Mouse (Mus musculus) left cerebral cortex, postnatal 36 days (tissue): Measurements from ENCODE around the gene Plcb1. TPM values are rescaled to one million over a fixed set of nuclear protein-coding genes. Genes with fewer than 3 reads are reported as not detected.
A peak's percentile ranks its signal among the peaks of the same experiment; 100 is the strongest.
"Not testable (repeated sequence)": the region's sequence is repeated elsewhere in the genome, so short reads cannot be mapped to it uniquely, and the experiment has no call there.

Source experiments
- DNase-seq, 2 experiments: peaks; one replicate each; pipeline ENCODE4 v3.0.0; 2021 to 2022; ENCODE audit warnings: low spot score in 2 of 2, mixed read lengths in 1 of 2
- intact Hi-C: fragments of 180-260 bp; cut with DNase I; formaldehyde crosslinking; loops from one replicate; pipeline ENCODE4 v1.15.1; 2025
- total RNA-seq, 2 experiments: library from RNA; stranded (reverse); gene quantifications; 2 replicates each; pipeline ENCODE4 v1.2.3; 2021

Gene Plcb1
- total RNA-seq, 2 experiments from 2014 or later = 186 to 196 TPM

DNA sequence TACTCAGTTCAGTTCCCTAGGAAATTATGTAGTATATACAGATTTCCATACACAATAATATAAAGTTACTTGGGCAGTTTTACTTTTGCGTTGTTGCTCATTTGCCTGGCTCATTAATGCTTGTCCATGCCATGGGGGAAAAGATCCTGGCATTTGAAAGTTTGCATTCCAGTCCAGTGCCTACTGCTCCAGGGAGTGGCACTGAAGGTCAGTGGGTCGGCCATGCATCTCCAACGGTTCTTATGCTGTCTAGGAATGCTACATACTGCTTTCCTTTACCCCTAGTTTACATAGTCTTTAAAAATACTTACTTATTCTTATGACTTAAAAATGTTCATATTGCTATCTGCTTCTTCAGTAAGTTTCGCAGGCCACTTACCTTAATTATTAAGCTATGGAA, 156.2 kb downstream of the Plcb1 start:
- intact Hi-C loops = no loop called here
- no peak for DNase-seq

- intact Hi-C loops = no loop called here
Observed at GRCm38 (mm10) chr2:134942919-134943318, 157.1 kb downstream of the Plcb1 start.

DNA sequence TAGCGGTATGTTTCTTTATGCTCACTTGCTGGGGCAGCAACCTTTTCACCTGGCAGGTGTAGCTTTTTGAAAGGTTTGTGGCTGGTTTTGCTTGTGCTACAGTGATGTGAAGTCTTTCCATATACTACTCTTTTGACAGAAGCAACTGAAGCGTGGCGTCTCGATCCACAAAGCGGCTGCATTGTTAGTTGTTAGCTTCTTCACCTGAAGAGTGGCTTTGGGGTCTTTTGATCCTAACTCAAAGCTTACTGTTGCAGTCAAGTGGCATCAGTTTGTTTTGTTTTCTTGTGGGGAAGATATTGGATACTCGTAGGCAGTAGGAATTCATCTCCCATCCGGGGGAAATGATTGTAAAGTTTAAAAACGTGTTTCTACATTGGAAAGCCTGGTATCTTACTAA, 160.5 kb downstream of the Plcb1 start:
- intact Hi-C loops = no loop called here

More at GRCm38 (mm10) chr2:134942919-134943318, 157.1 kb downstream of the Plcb1 start:
- no peak for DNase-seq

DNA sequence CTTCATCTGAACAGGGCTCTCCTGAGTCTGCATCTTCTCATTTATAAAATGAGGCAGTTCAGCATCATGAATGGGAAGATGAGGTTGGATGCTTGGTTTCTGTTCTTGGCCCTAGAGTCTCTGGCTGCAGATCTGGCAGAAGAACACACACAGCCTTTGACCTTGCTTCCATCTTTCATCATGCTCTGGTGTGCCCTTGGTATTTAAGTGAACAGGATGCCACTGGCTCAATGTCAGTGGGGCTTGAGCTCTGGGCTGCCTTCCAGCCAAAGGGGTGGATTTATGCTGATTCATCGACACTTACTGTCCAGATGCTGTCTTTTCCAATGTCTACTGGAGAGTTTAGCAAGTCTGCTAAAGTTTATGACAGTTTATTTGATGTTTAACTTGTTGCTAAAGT, 161.0 kb downstream of the Plcb1 start:
- intact Hi-C loops = no loop called here

More for the DNA sequence above, 160.5 kb downstream of the Plcb1 start:
- no peak for DNase-seq

GRCm38 (mm10) chr2:134952088-134952487, 166.2 kb downstream of the Plcb1 start:
- intact Hi-C loops = no loop called here
- no peak for DNase-seq

More for the DNA sequence above, 161.0 kb downstream of the Plcb1 start:
- DNase-seq = no peak

DNA sequence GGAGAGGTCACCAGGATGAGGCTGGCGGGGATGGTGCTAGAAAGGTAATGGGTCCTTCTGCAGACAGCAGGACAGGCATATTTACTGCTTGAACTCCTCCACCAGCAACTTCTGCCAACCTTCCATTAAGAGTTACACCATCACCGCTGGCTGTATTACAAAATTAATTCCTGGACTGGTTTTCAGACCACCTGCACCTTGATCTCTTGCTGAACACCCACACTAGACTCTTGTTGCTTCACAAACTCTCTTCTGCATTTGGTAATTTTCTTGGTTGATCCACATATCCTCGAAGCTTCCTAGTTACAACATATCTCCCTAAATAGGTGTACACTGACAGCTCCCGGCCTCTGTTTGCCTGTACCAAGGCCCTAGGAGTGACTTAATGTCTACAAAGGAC, 170.6 kb downstream of the Plcb1 start:
- intact Hi-C loops = no loop called here
- DNase-seq = no peak

DNA sequence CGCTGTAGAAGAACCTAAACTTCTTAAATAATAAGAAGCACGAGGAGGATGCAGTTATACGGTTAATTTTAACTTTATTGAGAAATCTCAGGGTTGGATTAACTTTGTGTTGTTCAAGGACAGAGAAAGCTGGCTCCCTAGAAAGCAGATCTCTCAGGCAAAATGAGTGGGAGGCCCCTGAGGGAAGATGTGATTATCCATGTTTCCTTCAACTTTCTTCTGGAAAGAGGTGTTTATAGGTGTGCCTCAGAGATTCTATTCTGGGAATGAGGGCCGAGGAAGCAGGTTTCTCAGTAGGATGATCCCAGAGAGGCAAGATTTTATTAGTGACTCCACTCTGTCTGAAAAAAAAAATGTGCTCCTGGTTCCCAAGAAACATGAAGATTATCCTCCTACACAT, 180.3 kb downstream of the Plcb1 start:
- intact Hi-C loops = no loop called here
- DNase-seq = no peak

DNA sequence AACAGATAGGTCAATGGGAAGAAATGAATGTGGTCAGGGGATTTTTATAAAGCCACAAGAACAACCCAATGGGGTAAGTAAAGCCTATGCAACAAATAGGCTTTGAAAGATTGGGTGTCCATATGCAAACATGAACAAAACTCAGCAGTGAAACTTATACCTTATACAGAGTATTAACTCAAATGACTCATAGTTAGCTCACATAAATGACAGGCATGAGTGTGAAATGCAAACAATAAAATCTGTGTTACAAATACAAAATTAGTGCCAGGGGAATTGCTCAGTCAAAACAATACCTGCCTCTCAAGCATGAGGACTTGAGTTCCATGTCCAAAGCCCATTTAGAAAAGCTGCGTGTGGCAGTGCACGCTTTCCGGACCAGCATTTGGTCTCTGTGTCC, 182.5 kb downstream of the Plcb1 start:
- no peak for DNase-seq
- intact Hi-C loops = no loop called here

- DNase-seq = no peak
- intact Hi-C loops = no loop called here
Observed at GRCm38 (mm10) chr2:134972376-134972775, 186.5 kb downstream of the Plcb1 start.

DNA sequence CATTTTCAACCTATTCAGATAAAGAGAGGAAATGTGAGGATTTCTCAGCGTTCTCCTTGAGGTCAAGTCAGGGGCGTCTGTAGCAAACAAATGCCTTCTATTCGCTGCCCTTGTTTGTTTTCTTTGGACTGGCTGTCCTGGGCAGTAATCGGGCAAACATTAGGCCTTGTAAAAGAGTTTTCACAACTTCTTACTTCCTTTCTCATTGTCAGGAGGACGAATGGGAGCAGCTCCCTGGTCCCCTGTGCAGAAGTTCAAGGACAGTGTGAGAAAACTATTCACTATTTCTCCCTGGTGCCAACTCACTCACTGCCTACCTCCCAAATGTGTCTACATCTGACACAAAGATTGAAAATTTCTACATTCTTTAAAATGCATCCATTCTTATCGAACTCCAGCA, 188.8 kb downstream of the Plcb1 start:
- intact Hi-C loops = no loop called here
- DNase-seq = no peak

DNA sequence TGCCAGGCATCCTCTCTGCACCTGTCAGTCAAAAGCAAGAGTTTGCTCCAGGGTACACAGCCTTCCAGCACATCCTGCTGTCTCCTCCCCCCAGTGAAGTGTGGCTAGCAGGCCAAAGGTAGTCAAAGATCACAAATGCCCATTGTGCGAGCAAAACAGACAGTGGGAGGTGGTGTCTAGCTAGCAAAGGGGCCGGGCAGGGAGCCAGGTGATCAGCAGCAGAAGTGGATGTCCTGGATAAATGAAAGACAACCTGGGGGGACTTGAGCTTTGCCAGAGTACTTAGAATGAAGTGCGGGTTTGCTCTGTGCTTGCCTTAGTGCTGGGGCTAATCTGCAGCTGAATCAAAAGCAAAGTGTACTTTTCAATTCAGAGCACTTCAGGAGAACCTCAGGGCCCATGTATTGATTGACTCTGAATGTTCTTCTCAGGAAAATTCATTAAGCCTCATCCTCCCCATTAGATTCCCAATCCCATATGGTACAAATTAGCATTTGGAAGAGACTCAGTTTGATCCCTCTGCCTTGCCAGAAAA, 191.0 kb downstream of the Plcb1 start:
- intact Hi-C loops = no loop called here
- DNase-seq = no peak

DNA sequence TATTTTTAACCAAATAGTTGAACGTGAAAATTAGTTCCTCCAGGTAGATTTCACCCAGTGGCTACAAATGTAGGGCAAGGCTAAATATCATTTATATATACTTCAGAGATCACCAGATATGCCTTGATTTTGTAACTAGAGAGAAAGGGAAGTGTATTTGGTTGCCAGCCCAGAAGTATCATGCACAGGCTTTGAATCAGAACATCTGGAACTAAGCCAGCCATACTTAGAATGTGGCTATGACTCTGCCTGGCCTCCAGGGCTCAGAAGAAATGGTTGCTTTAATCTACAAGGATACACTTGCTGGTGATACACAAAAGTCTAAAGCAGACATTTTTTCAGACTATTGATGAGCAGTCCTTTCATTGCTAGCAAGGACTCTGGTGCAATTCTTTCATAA, 191.8 kb downstream of the Plcb1 start:
- intact Hi-C loops = no loop called here
- no peak for DNase-seq

- intact Hi-C loops = no loop called here
- DNase-seq = no peak
Observed at GRCm38 (mm10) chr2:134981394-134981793, 195.5 kb downstream of the Plcb1 start.

GRCm38 (mm10) chr2:134984884-134985283, 199.0 kb downstream of the Plcb1 start:
- DNase-seq = no peak
- intact Hi-C loops = no loop called here

DNA sequence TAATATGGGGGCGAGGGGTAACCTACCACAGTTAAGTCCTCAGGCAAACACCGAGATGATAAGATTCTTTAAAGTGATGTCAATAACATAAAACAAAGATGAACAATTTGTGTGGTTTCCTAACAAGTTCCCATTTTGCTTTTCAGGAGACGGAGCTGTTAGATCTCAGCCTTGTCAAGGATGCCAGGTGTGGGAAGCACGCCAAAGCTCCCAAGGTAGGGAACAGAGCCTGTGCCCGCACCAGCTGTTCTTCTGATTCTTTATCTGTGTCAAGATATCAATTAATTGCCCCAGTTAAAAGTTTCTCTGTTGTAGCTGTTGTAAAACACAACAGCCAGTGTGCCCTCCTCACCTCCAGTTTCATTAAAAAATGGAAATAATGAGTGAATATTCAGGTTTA, 202.1 kb downstream of the Plcb1 start:
- intact Hi-C loops = no loop called here
- DNase-seq = no peak

GRCm38 (mm10) chr2:134989650-134990292, 203.9 kb downstream of the Plcb1 start:
- intact Hi-C loops = no loop called here
- no peak for DNase-seq

DNA sequence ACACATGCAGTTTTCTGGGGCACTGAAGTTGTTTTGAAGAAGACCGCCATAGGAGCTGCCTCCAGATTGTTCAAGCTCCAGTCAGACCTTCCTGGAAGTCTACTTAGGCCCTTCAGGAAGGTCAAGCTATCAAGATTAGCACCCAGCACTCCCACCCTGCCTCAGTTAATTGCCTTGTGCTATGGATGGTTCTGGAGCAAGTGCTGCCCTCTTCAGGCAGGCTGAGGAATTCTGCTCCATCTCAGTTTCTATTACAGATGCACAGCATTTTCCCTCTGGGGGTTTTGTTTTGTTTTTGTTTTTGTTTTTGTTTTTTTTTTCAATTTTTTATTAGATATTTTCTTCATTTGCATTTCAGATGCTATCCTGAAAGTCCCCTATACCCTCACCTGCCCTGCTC, 221.3 kb downstream of the Plcb1 start:
- no peak for DNase-seq
- intact Hi-C loops = loop anchor here (5.0 kb wide), 1 partner anchor 220 kb away; the partner anchor contains the start of gene Plcb1

DNA sequence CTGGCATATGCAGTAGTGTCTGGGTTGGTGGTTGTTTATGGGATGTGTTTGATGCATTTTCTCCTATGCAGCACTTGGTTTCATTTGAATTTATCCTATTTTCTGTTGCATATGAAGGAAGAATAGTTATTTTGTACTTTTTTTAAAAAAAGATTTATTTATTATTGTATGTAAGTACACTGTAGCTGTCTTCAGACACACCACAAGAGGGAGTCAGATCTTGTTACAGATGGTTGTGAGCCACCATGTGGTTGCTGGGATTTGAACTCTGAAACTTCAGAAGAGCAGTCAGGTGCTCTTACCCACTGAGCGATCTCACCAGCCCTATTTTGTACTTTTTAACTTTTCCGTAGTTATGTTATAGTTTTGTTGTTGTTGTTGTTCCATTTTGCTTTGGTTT, 222.0 kb downstream of the Plcb1 start:
- intact Hi-C loops = loop anchor here (5.0 kb wide), 1 partner anchor 221 kb away; the partner anchor contains the start of gene Plcb1
- not testable (repeated sequence) for DNase-seq

GRCm38 (mm10) chr2:135010371-135010770, 224.5 kb downstream of the Plcb1 start:
- DNase-seq = peak; percentile 29 to 34
- intact Hi-C loops = no loop called here

DNA sequence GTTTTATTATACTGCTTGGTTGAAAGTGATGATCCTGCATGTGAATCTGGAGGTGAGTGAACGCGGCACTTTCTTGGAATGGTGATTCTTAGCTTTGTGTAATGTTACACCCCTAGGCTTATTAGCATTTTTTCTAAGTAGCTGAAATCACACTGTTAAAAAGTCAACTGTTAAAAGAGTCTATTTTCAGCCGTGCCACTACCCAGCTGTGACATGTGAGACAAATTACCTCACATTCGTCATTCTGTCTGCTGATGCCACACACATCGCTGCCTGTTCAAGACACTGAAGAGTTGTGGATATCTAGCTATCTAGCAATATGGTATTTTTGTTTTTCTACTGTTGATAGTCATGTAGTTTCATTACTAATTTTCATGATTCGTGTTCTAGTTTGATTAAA, 229.6 kb downstream of the Plcb1 start:
- intact Hi-C loops = no loop called here
- no peak for DNase-seq

- no peak for DNase-seq
- intact Hi-C loops = no loop called here
Observed at GRCm38 (mm10) chr2:135018275-135018674, 232.4 kb downstream of the Plcb1 start.

DNA sequence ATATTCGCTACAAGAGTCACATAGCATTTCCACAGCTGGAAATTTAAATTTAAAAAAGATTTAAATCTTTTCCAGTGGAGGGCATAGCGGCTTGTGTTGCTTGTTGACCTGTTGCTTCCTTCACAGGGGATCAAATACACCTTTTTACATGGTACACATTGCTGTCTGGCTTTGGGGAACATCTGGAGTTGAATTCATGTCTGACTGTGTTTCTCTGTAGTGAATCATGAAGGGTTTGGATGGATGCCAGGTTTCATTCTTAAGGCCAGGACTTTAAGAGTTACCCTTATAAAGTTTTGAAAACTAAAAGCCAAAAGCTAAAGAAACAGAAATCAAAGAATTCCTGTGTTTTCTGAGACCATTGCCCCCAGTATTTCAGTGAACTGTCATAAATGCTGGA, 232.8 kb downstream of the Plcb1 start:
- no peak for DNase-seq
- intact Hi-C loops = no loop called here
